Mouse (Mus musculus): ENCODE results near the gene Sptlc2.

Gene Sptlc2

GRCm38 (mm10) chr12:87388122-87388774 is at the start of gene Sptlc2:
TSS of gene Sptlc2 (minus strand) at chr12:87388355.
- peak; percentile 100 for DNase-seq (ENCODE audit: low read depth, low spot score)

GRCm38 (mm10) chr12:87428885-87429284 is 40.7 kb upstream of the Sptlc2 start:
- no peak for DNase-seq (ENCODE audit: low read depth, low spot score)

GRCm38 (mm10) chr12:87428295-87428694 is 40.1 kb upstream of the Sptlc2 start:
- DNase-seq (ENCODE audit: low read depth, low spot score) = no peak

- no peak for DNase-seq (ENCODE audit: low read depth, low spot score)
These were observed 38.3 kb upstream of the Sptlc2 start for GRCm38 (mm10) chr12:87426354-87427031.

GRCm38 (mm10) chr12:87424516-87424915 is 36.4 kb upstream of the Sptlc2 start:
- no peak for DNase-seq (ENCODE audit: low read depth, low spot score)

GRCm38 (mm10) chr12:87423700-87424099 is 35.5 kb upstream of the Sptlc2 start:
- no peak for DNase-seq (ENCODE audit: low read depth, low spot score)

GRCm38 (mm10) chr12:87421708-87422507 is 33.8 kb upstream of the Sptlc2 start:
- DNase-seq (ENCODE audit: low read depth, low spot score) = no peak

- no peak for DNase-seq (ENCODE audit: low read depth, low spot score)
These were observed 31.9 kb upstream of the Sptlc2 start for GRCm38 (mm10) chr12:87419974-87420485.

- peak; percentile 43 for DNase-seq (ENCODE audit: low read depth, low spot score)
These were observed 30.8 kb upstream of the Sptlc2 start for GRCm38 (mm10) chr12:87418921-87419320.

- no peak for DNase-seq (ENCODE audit: low read depth, low spot score)
These were observed 28.5 kb upstream of the Sptlc2 start for GRCm38 (mm10) chr12:87416690-87417089.

- DNase-seq (ENCODE audit: low read depth, low spot score) = no peak
These were observed 27.2 kb upstream of the Sptlc2 start for GRCm38 (mm10) chr12:87415358-87415757.

GRCm38 (mm10) chr12:87413179-87413790 is 25.1 kb upstream of the Sptlc2 start:
- DNase-seq (ENCODE audit: low read depth, low spot score) = no peak

GRCm38 (mm10) chr12:87410999-87411398 is 22.8 kb upstream of the Sptlc2 start:
- DNase-seq (ENCODE audit: low read depth, low spot score) = no peak

- DNase-seq (ENCODE audit: low read depth, low spot score) = no peak
These were observed 21.0 kb upstream of the Sptlc2 start for GRCm38 (mm10) chr12:87409123-87409522.

GRCm38 (mm10) chr12:87407869-87408605 is 19.9 kb upstream of the Sptlc2 start:
- DNase-seq (ENCODE audit: low read depth, low spot score) = no peak

- no peak for DNase-seq (ENCODE audit: low read depth, low spot score)
These were observed 17.6 kb upstream of the Sptlc2 start for GRCm38 (mm10) chr12:87405721-87406120.

GRCm38 (mm10) chr12:87405165-87405564 is 17.0 kb upstream of the Sptlc2 start:
- DNase-seq (ENCODE audit: low read depth, low spot score) = no peak

GRCm38 (mm10) chr12:87401883-87402282 is 13.7 kb upstream of the Sptlc2 start:
- DNase-seq (ENCODE audit: low read depth, low spot score) = no peak

- no peak for DNase-seq (ENCODE audit: low read depth, low spot score)
These were observed 11.1 kb upstream of the Sptlc2 start for GRCm38 (mm10) chr12:87399119-87399819.

- DNase-seq (ENCODE audit: low read depth, low spot score) = no peak
These were observed 9.8 kb upstream of the Sptlc2 start for GRCm38 (mm10) chr12:87397811-87398417.
